Mouse (Mus musculus): ENCODE results near the gene Pdk4. TPM values are rescaled to one million over a fixed set of nuclear protein-coding genes. Genes with fewer than 3 reads are reported as not detected.
A peak's percentile ranks its signal among the peaks of the same experiment; 100 is the strongest.

Pdk4 gene
- 1.1 and 2.0 TPM in 2 replicates for polyA plus RNA-seq (2014; fragmentation: Nextera tagmentation; extraction: Ambion mirVana)

GRCm38 (mm10) chr6:5495961-5496853, at the start of gene Pdk4:
TSS of gene Pdk4 (minus strand) at chr6:5496309.
- H3K9ac ChIP-seq = peak within 1 kb of the TSS; percentile 53
- H3K27ac ChIP-seq (ENCODE audit: low read depth) = peak within 1 kb of the TSS; percentile 14; the same call in 1 of the 2 replicates
- H3K36me3 ChIP-seq (ENCODE audit: insufficient read depth) = no peaks in the 10 kb centered on the region
- H3K4me2 ChIP-seq = peak within 1 kb of the TSS; percentile 86
- H3K4me3 ChIP-seq (ENCODE audit: low read depth, low read length) = peak within 1 kb of the TSS; percentile 47
- no peaks in the 10 kb centered on the region for H3K9me3 ChIP-seq (ENCODE audit: low read depth, low read length)
- WGBS = 1% methylated on average over 43 of the region's 43 CpGs
- no peaks in the 10 kb centered on the region for H3K4me1 ChIP-seq (ENCODE audit: insufficient read depth)
- peak; percentile 98 for ATAC-seq (ENCODE audit: insufficient read depth)
- no peaks in the 10 kb centered on the region for H3K27me3 ChIP-seq (ENCODE audit: insufficient read depth, low read length)
- no peak for TF ChIP-seq CTCF (IDR thresholded peaks at IDR 0.05; ENCODE audit: low read depth)
- peak; percentile 94 for DNase-seq

GRCm38 (mm10) chr6:5537855-5538365, 41.8 kb upstream of the Pdk4 start:
- WGBS = 68% methylated on average over 2 of the region's 2 CpGs
- Histone ChIP-seq H3K27me3 (ENCODE audit: insufficient read depth, low read length) (no peaks in the 10 kb centered on the region), H3K4me2 (no peak overlapping the region), H3K9me3 (ENCODE audit: low read depth, low read length) (no peaks in the 10 kb centered on the region), H3K9ac (no peak overlapping the region), H3K36me3 (ENCODE audit: insufficient read depth) (no peaks in the 10 kb centered on the region), H3K27ac (ENCODE audit: low read depth) (no peak overlapping the region), H3K4me1 (ENCODE audit: insufficient read depth) (no peaks in the 10 kb centered on the region), H3K4me3 (ENCODE audit: low read depth, low read length) (no peak overlapping the region)
- ATAC-seq (ENCODE audit: insufficient read depth) (no peak), DNase-seq (no peak)
- no peak for TF ChIP-seq CTCF (IDR thresholded peaks at IDR 0.05; ENCODE audit: low read depth)

GRCm38 (mm10) chr6:5535754-5536153, 39.6 kb upstream of the Pdk4 start:
- no peak for DNase-seq
- Histone ChIP-seq H3K36me3 (ENCODE audit: insufficient read depth) (no peaks in the 10 kb centered on the region), H3K4me3 (ENCODE audit: low read depth, low read length) (no peak overlapping the region), H3K27me3 (ENCODE audit: insufficient read depth, low read length) (no peaks in the 10 kb centered on the region), H3K9ac (no peak overlapping the region), H3K9me3 (ENCODE audit: low read depth, low read length) (no peaks in the 10 kb centered on the region), H3K4me1 (ENCODE audit: insufficient read depth) (no peaks in the 10 kb centered on the region), H3K27ac (ENCODE audit: low read depth) (no peak overlapping the region), H3K4me2 (no peak overlapping the region)
- no peak for TF ChIP-seq CTCF (IDR thresholded peaks at IDR 0.05; ENCODE audit: low read depth)
- ATAC-seq (ENCODE audit: insufficient read depth) = no peak

- Histone ChIP-seq H3K9ac (no peak overlapping the region), H3K9me3 (ENCODE audit: low read depth, low read length) (no peaks in the 10 kb centered on the region), H3K36me3 (ENCODE audit: insufficient read depth) (no peaks in the 10 kb centered on the region), H3K4me1 (ENCODE audit: insufficient read depth) (no peaks in the 10 kb centered on the region), H3K27me3 (ENCODE audit: insufficient read depth, low read length) (no peaks in the 10 kb centered on the region), H3K4me2 (no peak overlapping the region), H3K4me3 (ENCODE audit: low read depth, low read length) (no peak overlapping the region), H3K27ac (ENCODE audit: low read depth) (no peak overlapping the region)
- DNase-seq (no peak), ATAC-seq (ENCODE audit: insufficient read depth) (no peak)
- 77% methylated on average over 5 of the region's 5 CpGs for WGBS
- no peak for TF ChIP-seq CTCF (IDR thresholded peaks at IDR 0.05; ENCODE audit: low read depth)
These were observed 21.0 kb upstream of the Pdk4 start for GRCm38 (mm10) chr6:5517091-5517490.

- Histone ChIP-seq H3K4me1 (ENCODE audit: insufficient read depth) (peaks cover 9% of the 10 kb centered on the region), H3K4me3 (ENCODE audit: low read depth, low read length) (no peak overlapping the region), H3K9me3 (ENCODE audit: low read depth, low read length) (no peaks in the 10 kb centered on the region), H3K27me3 (ENCODE audit: insufficient read depth, low read length) (no peaks in the 10 kb centered on the region), H3K9ac (no peak overlapping the region), H3K4me2 (0 out of 2 replicates have a peak overlapping the region, but pooled peaks have one; percentile 7), H3K27ac (ENCODE audit: low read depth) (peak overlapping the region; percentile 69; the same call in 1 of the 2 replicates), H3K36me3 (ENCODE audit: insufficient read depth) (no peaks in the 10 kb centered on the region)
- WGBS = 14% methylated on average over 5 of the region's 5 CpGs
- DNase-seq (peak; percentile 62), ATAC-seq (ENCODE audit: insufficient read depth) (peak; percentile 90)
- no peak for TF ChIP-seq CTCF (IDR thresholded peaks at IDR 0.05; ENCODE audit: low read depth)
These were observed 13.6 kb upstream of the Pdk4 start for GRCm38 (mm10) chr6:5509757-5510156.

- DNase-seq (peak; percentile 7), ATAC-seq (ENCODE audit: insufficient read depth) (no peak; the same call in 1 of the 2 replicates)
- Histone ChIP-seq H3K36me3 (ENCODE audit: insufficient read depth) (no peaks in the 10 kb centered on the region), H3K4me2 (0 out of 2 replicates have a peak overlapping the region, but pooled peaks have one; percentile 7), H3K9me3 (ENCODE audit: low read depth, low read length) (no peaks in the 10 kb centered on the region), H3K9ac (no peak overlapping the region), H3K4me1 (ENCODE audit: insufficient read depth) (peaks cover 9% of the 10 kb centered on the region), H3K27ac (ENCODE audit: low read depth) (peak overlapping the region; percentile 69), H3K4me3 (ENCODE audit: low read depth, low read length) (no peak overlapping the region), H3K27me3 (ENCODE audit: insufficient read depth, low read length) (no peaks in the 10 kb centered on the region)
- TF ChIP-seq CTCF (IDR thresholded peaks at IDR 0.05; ENCODE audit: low read depth) = no peak
- WGBS = 16% methylated on average over 5 of the region's 5 CpGs
These were observed 13.2 kb upstream of the Pdk4 start for GRCm38 (mm10) chr6:5509303-5509702.

GRCm38 (mm10) chr6:5507821-5508220, 11.7 kb upstream of the Pdk4 start:
- H3K9ac ChIP-seq = no peak overlapping the region
- H3K36me3 ChIP-seq (ENCODE audit: insufficient read depth) = no peaks in the 10 kb centered on the region
- no peak overlapping the region for H3K4me2 ChIP-seq
- WGBS = 77% methylated on average over 5 of the region's 5 CpGs
- no peak for DNase-seq
- H3K27me3 ChIP-seq (ENCODE audit: insufficient read depth, low read length) = no peaks in the 10 kb centered on the region
- H3K9me3 ChIP-seq (ENCODE audit: low read depth, low read length) = no peaks in the 10 kb centered on the region
- no peak for TF ChIP-seq CTCF (IDR thresholded peaks at IDR 0.05; ENCODE audit: low read depth)
- peaks cover 9% of the 10 kb centered on the region for H3K4me1 ChIP-seq (ENCODE audit: insufficient read depth)
- H3K27ac ChIP-seq (ENCODE audit: low read depth) = no peak overlapping the region
- ATAC-seq (ENCODE audit: insufficient read depth) = no peak
- H3K4me3 ChIP-seq (ENCODE audit: low read depth, low read length) = no peak overlapping the region

Data from lung, embryonic 14.5 days (tissue).